Mouse (Mus musculus) granulocyte monocyte progenitor cell, adult 5-6 weeks (primary cell): ENCODE data around the gene Gm17577. TPM values are rescaled to one million over a fixed set of nuclear protein-coding genes. Genes with fewer than 3 reads are reported as not detected.
"Not testable (repeated sequence)": the region's sequence is repeated elsewhere in the genome, so short reads cannot be mapped to it uniquely, and the experiment has no call there.

Source experiments
- ATAC-seq: replicated peaks from 2 replicates; pipeline ENCODE4 v1.8.0; 2016; ENCODE audit warnings: mild to moderate bottlenecking, moderate TSS enrichment, inconsistent platforms; ENCODE audit not compliant: poor library complexity, severe bottlenecking
- total RNA-seq, 2 experiments: library from RNA; stranded (forward) in 1 of 2; stranded (reverse) in 1 of 2; fragments of 200-712, 200-1000 nt in 1 of 2; fragments of >200 nt in 1 of 2; fragmentation: Nextera tagmentation in 1 of 2; gene quantifications; 2 replicates each; pipeline ENCODE4 v1.2.3; 2014 to 2017

Gm17577 gene
- not detected in 2 replicates for total RNA-seq (2014; fragmentation: Nextera tagmentation)
- total RNA-seq (2017): not detected in 2 replicates

DNA sequence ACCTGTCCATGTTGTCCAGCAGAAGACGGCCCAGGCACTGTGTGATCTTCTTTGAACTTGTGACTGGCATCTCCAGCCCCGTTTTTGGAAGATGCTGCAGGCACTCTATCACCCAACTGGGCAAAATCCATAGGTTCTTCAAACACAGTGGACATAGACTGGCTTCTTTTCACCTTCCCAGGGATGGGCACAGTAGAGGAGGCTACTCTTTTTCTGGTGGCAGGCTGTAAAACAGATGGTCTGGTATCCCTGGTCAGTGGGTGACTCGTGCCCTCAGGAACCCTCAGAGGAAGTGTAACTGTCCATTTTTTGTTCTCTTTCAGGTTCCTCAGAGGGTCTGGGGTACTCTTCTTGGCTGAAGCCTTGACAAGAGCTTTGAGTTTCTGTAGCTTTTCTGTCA is at the start of gene Gm17577:
Gm17577 (minus strand) TSS at position 101 of the 400 bp plus-strand sequence.
- ATAC-seq: not testable (repeated sequence)

DNA sequence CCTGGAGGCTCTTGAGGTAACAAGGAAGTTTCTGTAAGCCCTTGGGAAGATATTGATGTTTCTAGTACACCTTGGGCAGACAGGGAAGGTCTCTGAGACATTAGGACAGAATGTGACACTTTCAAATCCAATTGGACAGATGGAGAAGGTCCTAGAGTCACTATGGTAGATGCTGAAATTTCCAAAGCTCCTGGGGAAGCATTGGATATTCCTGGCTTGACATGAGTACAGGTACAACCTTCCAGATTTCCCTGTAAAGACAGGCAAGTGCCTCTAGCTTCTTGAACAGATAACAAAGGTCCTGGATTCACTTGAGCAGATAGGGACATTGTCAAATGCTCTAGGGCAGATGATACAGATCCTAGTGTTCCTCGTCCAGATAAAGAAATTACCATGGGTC is 24.3 kb downstream of the Gm17577 start, which contains the start of gene Srsx:
Srsx (minus strand) TSS at position 101 of the 400 bp plus-strand sequence.
- not testable (repeated sequence) for ATAC-seq

Other genes starting within 250 kb of the Gm17577 start
- not detected in 2 replicates for gene Gm17521, start 217.2 kb downstream of the Gm17577 start, total RNA-seq (2014; fragmentation: Nextera tagmentation)
- not detected in 2 replicates for gene Gm17521, start 217.2 kb downstream of the Gm17577 start, total RNA-seq (2017)
- gene Cldn34c1, start 143.4 kb downstream of the Gm17577 start, total RNA-seq (2014; fragmentation: Nextera tagmentation): 6.2 and 18.3 TPM in 2 replicates
- 0.57 and 2.4 TPM in 2 replicates for gene Cldn34c1, start 143.4 kb downstream of the Gm17577 start, total RNA-seq (2017)
- not detected in 2 replicates for gene Srsx, start 24.4 kb downstream of the Gm17577 start, total RNA-seq (2014; fragmentation: Nextera tagmentation)
- not detected in 2 replicates for gene Srsx, start 24.4 kb downstream of the Gm17577 start, total RNA-seq (2017)